Mouse (Mus musculus) thymus, adult 18-20 months (tissue): ENCODE results near the gene Chd6.

Source experiments
- DNase-seq, 2 experiments: peaks; one replicate each; pipeline ENCODE4 v3.0.0; 2022; ENCODE audit warnings: mixed read lengths in 2 of 2

Chd6 gene

GRCm38 (mm10) chr2:161066097-161066759, 42.6 kb downstream of the Chd6 start:
- no peak for DNase-seq

- DNase-seq, result no peak
These were observed 43.3 kb downstream of the Chd6 start for GRCm38 (mm10) chr2:161065594-161065993.

- no peak for DNase-seq
These were observed 44.0 kb downstream of the Chd6 start for GRCm38 (mm10) chr2:161064836-161065235.

GRCm38 (mm10) chr2:161058841-161059240, 50.0 kb downstream of the Chd6 start:
- DNase-seq, result no peak

GRCm38 (mm10) chr2:161053765-161054164, 55.1 kb downstream of the Chd6 start:
- DNase-seq, result no peak

GRCm38 (mm10) chr2:161052175-161052574, 56.7 kb downstream of the Chd6 start:
- no peak for DNase-seq

GRCm38 (mm10) chr2:161049426-161049825, 59.4 kb downstream of the Chd6 start:
- no peak for DNase-seq

- no peak for DNase-seq
These were observed 64.2 kb downstream of the Chd6 start for GRCm38 (mm10) chr2:161044492-161045201.

- no peak for DNase-seq
These were observed 66.0 kb downstream of the Chd6 start for GRCm38 (mm10) chr2:161042874-161043273.

- no peak for DNase-seq
These were observed 68.1 kb downstream of the Chd6 start for GRCm38 (mm10) chr2:161040743-161041142.

- DNase-seq, result no peak
These were observed 71.1 kb downstream of the Chd6 start for GRCm38 (mm10) chr2:161037766-161038165.

GRCm38 (mm10) chr2:161033141-161033540, 75.7 kb downstream of the Chd6 start:
- no peak for DNase-seq

- no peak for DNase-seq
These were observed 76.5 kb downstream of the Chd6 start for GRCm38 (mm10) chr2:161032394-161032793.

- no peak for DNase-seq
These were observed 84.3 kb downstream of the Chd6 start for GRCm38 (mm10) chr2:161024606-161025005.

GRCm38 (mm10) chr2:161017913-161018312, 91.0 kb downstream of the Chd6 start:
- no peak for DNase-seq

- DNase-seq, result no peak
These were observed 96.2 kb downstream of the Chd6 start for GRCm38 (mm10) chr2:161012577-161013251.

GRCm38 (mm10) chr2:161004338-161004737, 104.5 kb downstream of the Chd6 start:
- DNase-seq, result no peak

GRCm38 (mm10) chr2:160996987-160997763, 111.7 kb downstream of the Chd6 start:
- DNase-seq, result no peak

- DNase-seq, result no peak
These were observed 114.7 kb downstream of the Chd6 start for GRCm38 (mm10) chr2:160994181-160994580.

- no peak for DNase-seq
These were observed 116.4 kb downstream of the Chd6 start for GRCm38 (mm10) chr2:160992465-160992864.

- DNase-seq, result no peak
These were observed 118.4 kb downstream of the Chd6 start for GRCm38 (mm10) chr2:160990339-160991070.

GRCm38 (mm10) chr2:160987503-160987902, 121.4 kb downstream of the Chd6 start:
- DNase-seq, result no peak
